Mouse (Mus musculus) embryonic facial prominence, embryonic 10.5 days (tissue): ENCODE measurements around the gene Rbpj. TPM values are rescaled to one million over a fixed set of nuclear protein-coding genes. Genes with fewer than 3 reads are reported as not detected.

ENCODE experiments used
- DNase-seq: peaks from one replicate; pipeline ENCODE4 v3.0.0-alpha.2; 2017; ENCODE audit warnings: low spot score
- H3K27ac ChIP-seq: fragments of 300-500 bp; sonication (generic); replicated peaks from 2 replicates; pipeline ENCODE4 v1.5.1; 2016; ENCODE audit warnings: mild to moderate bottlenecking
- H3K27me3 ChIP-seq: fragments of 300-500 bp; sonication (generic); replicated peaks from 2 replicates; pipeline ENCODE4 v1.6.1; 2016; ENCODE audit warnings: low read depth, mild to moderate bottlenecking; ENCODE audit not compliant: poor library complexity, severe bottlenecking
- H3K36me3 ChIP-seq: fragments of 300-500 bp; sonication (generic); replicated peaks from 2 replicates; pipeline ENCODE4 v1.6.1; 2016; ENCODE audit warnings: mild to moderate bottlenecking, moderate library complexity
- H3K4me1 ChIP-seq: fragments of 300-500 bp; sonication (generic); 2 replicates; pipeline ENCODE4 v1.6.1; 2016
- H3K4me3 ChIP-seq: fragments of 300-500 bp; sonication (generic); 2 replicates; pipeline ENCODE4 v1.5.1; 2016; ENCODE audit warnings: mild to moderate bottlenecking, moderate library complexity
- H3K9me3 ChIP-seq: fragments of 300-500 bp; sonication (generic); 2 replicates; pipeline ENCODE4 v1.6.1; 2016; ENCODE audit warnings: mild to moderate bottlenecking
- WGBS: fragments of 180-500 bp; shearing (Covaris S2); methylation state at CpG from one replicate; pipeline ENCODE4 v1.1.7; 2016; 5-methylcytosine and 5-hydroxymethylcytosine counted together
- polyA plus RNA-seq: library from polyadenylated mRNA; unstranded; fragments of >200 nt; fragmentation: Nextera tagmentation; extraction: Ambion mirVana; gene quantifications from 2 replicates; pipeline ENCODE4 v1.2.1, GENCODE M21; 2016

The Rbpj gene
- polyA plus RNA-seq, 1 experiment from 2014 or later, result 44.9 TPM

DNA sequence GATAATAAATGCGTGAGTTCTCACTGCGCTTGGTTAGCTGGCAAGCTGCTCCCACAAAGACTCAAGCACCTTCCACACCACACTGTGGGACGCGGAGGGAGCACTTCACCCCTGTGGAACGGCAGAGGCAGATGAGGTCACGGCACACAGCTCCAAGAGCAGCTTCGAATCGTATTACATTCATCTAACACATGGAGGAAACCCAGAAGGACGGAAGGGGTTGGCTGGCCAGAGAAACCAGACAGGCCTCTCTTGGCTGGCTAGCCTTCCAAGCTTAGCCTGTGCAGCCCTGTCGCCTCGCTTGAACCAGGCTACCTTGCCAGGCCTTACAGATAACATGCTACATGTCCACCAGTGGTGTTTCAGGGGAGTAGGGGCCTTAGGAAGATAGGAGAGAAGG is 6.5 kb downstream of the Rbpj start:
- Histone ChIP-seq H3K36me3 (no peaks in the 10 kb centered on the region), H3K4me1 (peaks cover 45% of the 10 kb centered on the region), H3K27me3 (peaks cover 27% of the 10 kb centered on the region), H3K4me3 (no peak overlapping the region), H3K27ac (no peak overlapping the region), H3K9me3 (no peaks in the 10 kb centered on the region)
- 71% methylated on average over 11 of the region's 11 CpGs for WGBS
- no peak for DNase-seq

DNA sequence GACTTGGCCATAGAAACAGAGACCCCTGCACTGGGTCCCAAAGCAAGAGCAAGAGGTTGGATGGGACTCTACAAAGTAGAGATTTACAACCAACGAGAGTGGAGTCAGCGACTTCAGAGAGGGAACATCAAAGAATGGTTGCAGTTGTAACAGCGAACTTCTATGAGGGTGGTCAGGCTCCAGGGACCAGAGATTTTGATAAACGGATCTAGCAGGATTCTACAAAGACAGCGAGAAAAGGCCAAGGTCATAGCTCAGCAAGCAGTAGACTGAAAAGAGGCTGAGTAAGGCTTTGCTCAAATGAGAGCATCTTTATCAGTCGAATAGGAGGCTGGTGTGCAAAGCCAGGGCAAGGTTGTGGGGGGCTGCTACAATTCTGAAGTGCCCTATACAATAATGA is 13.2 kb downstream of the Rbpj start:
- 88% methylated on average over 6 of the region's 6 CpGs for WGBS
- Histone ChIP-seq H3K36me3 (no peaks in the 10 kb centered on the region), H3K27ac (no peak overlapping the region), H3K27me3 (no peaks in the 10 kb centered on the region), H3K9me3 (no peaks in the 10 kb centered on the region), H3K4me1 (peaks cover 6% of the 10 kb centered on the region), H3K4me3 (no peak overlapping the region)
- DNase-seq, result no peak

DNA sequence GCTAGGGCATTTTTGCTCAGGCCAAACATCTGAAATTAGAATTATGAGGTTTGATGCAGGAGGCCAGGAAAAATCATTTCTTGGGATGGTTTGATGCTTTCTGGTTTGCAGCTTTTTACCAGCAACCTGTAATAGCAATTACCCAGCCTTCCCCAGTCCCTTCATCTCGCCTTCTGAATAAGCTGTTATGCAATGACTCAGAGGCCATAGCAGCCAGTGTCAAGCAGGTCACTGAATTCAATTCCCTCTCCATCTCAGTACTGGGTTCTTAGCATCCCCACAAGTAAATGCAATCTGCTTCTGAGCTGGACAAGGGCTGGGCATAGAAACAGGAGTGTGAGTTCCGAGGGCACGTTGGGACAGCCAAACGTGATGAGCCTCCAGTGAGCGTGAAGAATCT is 13.9 kb downstream of the Rbpj start:
- H3K4me3 ChIP-seq, result no peak overlapping the region
- no peaks in the 10 kb centered on the region for H3K36me3 ChIP-seq
- H3K4me1 ChIP-seq, result no peaks in the 10 kb centered on the region
- DNase-seq, result no peak
- 68% methylated on average over 5 of the region's 5 CpGs for WGBS
- no peak overlapping the region for H3K27ac ChIP-seq
- H3K9me3 ChIP-seq, result no peaks in the 10 kb centered on the region
- no peaks in the 10 kb centered on the region for H3K27me3 ChIP-seq

DNA sequence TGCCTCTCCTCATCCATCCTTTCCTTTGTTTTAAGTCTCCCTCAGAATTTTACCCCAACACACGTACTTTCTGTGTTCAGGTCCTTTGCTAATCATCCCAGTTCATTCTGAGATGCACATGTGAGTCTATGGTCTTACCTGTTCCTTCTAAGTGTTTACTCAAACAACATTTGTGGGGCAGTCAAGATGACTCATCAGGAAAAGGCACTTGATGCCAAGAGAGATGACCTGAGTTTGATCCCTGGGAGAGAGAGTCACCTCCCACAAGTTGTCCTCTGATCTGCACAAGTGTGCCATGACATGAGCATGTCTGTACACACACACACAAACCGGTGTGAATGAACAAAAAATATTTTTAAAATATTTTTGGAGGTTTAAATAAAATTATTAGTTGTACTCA is 15.1 kb downstream of the Rbpj start:
- no peak for DNase-seq
- Histone ChIP-seq H3K9me3 (no peaks in the 10 kb centered on the region), H3K36me3 (no peaks in the 10 kb centered on the region), H3K4me3 (no peak overlapping the region), H3K27ac (no peak overlapping the region), H3K4me1 (no peaks in the 10 kb centered on the region), H3K27me3 (no peaks in the 10 kb centered on the region)
- 82% methylated on average over 2 of the region's 2 CpGs for WGBS

DNA sequence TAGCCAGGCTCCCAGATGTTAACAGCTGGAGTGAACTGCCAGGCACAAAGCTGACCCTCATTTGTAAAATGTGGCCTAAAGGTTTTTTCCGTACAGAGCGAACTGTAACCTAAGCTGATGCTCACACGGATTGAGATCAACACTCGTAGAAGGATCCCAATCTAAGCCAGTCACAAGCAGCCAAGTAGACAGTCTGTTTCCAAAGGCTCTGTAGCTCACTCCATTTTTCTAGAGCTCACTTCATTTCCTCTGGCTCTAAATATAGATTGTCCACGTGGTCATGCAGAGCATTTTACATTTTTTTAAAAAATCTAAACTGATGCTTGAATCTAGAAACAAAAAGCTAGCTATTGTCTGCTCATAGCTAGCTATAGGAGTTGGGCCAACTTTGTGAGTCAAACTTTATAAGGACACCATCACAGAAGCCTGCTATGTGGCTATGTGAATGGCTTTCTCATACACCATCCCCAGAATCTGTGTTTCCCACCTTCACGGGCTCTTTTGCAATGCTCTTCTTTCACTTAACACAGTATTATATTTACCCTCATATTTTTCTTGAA is 19.2 kb downstream of the Rbpj start:
- no peak for DNase-seq
- H3K27me3 ChIP-seq, result no peaks in the 10 kb centered on the region
- no peak overlapping the region for H3K4me3 ChIP-seq
- no peaks in the 10 kb centered on the region for H3K4me1 ChIP-seq
- 84% methylated on average over 6 of the region's 6 CpGs for WGBS
- no peak overlapping the region for H3K27ac ChIP-seq
- no peaks in the 10 kb centered on the region for H3K9me3 ChIP-seq
- H3K36me3 ChIP-seq, result no peaks in the 10 kb centered on the region

GRCm38 (mm10) chr5:53485934-53486475 is 20.1 kb downstream of the Rbpj start:
- no peak for DNase-seq
- Histone ChIP-seq H3K4me3 (no peak overlapping the region), H3K36me3 (no peaks in the 10 kb centered on the region), H3K4me1 (peaks cover 6% of the 10 kb centered on the region), H3K27me3 (no peaks in the 10 kb centered on the region), H3K27ac (no peak overlapping the region), H3K9me3 (no peaks in the 10 kb centered on the region)
- 84% methylated on average over 9 of the region's 9 CpGs for WGBS

- H3K27ac ChIP-seq, result no peak overlapping the region
- 55% methylated on average over 11 of the region's 11 CpGs for WGBS
Observed at GRCm38 (mm10) chr5:53486966-53487592, 21.1 kb downstream of the Rbpj start.

GRCm38 (mm10) chr5:53490697-53491099 is 24.7 kb downstream of the Rbpj start:
- DNase-seq, result no peak
- WGBS, result 44% methylated on average over 5 of the region's 5 CpGs
- peak overlapping the region; percentile 8; the same call in 1 of the 2 replicates for H3K27ac ChIP-seq

More at GRCm38 (mm10) chr5:53486966-53487592, 21.1 kb downstream of the Rbpj start:
- Histone ChIP-seq H3K4me1 (peaks cover 7% of the 10 kb centered on the region), H3K4me3 (no peak overlapping the region), H3K36me3 (no peaks in the 10 kb centered on the region), H3K9me3 (no peaks in the 10 kb centered on the region), H3K27me3 (no peaks in the 10 kb centered on the region)
- no peak for DNase-seq

DNA sequence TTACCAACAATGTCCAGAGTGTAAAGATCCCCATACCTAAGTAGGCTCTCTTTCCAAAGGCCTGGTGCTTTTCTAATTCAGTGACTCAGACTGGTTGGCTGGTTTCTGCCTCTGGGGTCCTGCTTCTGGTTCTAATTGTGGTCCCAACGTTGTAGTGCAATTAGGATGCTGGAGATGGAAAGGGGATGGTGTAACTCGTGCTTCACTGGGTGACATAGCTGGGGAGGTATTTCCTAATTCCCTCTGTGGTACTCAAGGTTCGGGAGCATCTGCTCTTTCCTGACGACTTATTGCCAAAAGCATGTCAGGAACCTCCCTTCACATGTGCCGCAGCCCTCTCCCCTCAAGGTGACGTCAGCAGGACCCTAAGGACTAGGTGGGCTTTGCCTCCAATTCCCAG is 27.8 kb downstream of the Rbpj start:
- H3K27ac ChIP-seq, result no peak overlapping the region
- WGBS, result 71% methylated on average over 6 of the region's 6 CpGs
- H3K4me3 ChIP-seq, result no peak overlapping the region
- no peaks in the 10 kb centered on the region for H3K36me3 ChIP-seq
- no peak for DNase-seq
- no peaks in the 10 kb centered on the region for H3K27me3 ChIP-seq
- H3K4me1 ChIP-seq, result peaks cover 7% of the 10 kb centered on the region
- H3K9me3 ChIP-seq, result no peaks in the 10 kb centered on the region

More at GRCm38 (mm10) chr5:53490697-53491099, 24.7 kb downstream of the Rbpj start:
- Histone ChIP-seq H3K9me3 (no peaks in the 10 kb centered on the region), H3K36me3 (no peaks in the 10 kb centered on the region), H3K4me3 (no peak overlapping the region), H3K4me1 (peaks cover 7% of the 10 kb centered on the region), H3K27me3 (no peaks in the 10 kb centered on the region)

- DNase-seq, result no peak
- Histone ChIP-seq H3K9me3 (no peaks in the 10 kb centered on the region), H3K36me3 (no peaks in the 10 kb centered on the region), H3K4me1 (peaks cover 7% of the 10 kb centered on the region), H3K4me3 (no peak overlapping the region), H3K27me3 (no peaks in the 10 kb centered on the region), H3K27ac (no peak overlapping the region)
- WGBS, result 89% methylated on average over 17 of the region's 17 CpGs
Observed at GRCm38 (mm10) chr5:53494536-53495159, 28.7 kb downstream of the Rbpj start.

DNA sequence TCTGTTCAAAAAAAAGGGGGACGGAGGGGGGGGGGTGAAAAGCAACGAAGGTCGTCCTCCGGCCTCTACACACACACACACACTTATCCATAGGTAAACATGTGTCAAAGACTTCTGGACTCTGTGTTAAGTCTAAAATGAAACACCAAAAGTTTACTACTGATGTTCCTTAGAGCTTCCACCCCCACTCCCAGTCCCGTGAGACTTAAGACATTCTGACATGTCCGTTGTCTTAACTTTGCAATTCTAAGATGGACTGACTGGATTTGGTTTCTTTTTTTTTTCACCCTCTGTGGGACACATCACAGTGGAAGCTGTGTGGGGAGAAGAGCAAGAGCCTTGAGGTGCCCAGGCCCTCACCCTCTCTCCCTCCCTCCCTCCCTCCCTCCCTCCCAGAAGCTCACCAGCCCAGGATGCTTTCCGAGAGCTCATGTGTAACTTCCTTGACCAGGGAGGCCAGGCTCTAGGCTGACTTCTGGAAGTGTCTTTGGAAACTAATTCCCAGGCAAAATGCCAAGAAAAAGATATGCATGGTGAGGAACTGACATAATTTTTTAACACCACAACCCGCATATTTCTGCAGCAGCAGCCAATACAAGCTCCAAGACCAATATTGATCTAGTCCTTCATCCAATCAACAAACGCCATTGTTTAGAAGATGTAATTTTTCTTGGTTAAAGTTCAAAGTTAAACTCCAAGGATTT is 31.0 kb downstream of the Rbpj start:
- 0 out of 2 replicates have a peak, but pooled peaks cover 5% of the 10 kb centered on the region for H3K4me1 ChIP-seq
- H3K36me3 ChIP-seq, result no peaks in the 10 kb centered on the region
- H3K9me3 ChIP-seq, result no peaks in the 10 kb centered on the region
- WGBS, result 82% methylated on average over 9 of the region's 9 CpGs
- no peaks in the 10 kb centered on the region for H3K27me3 ChIP-seq
- no peak overlapping the region for H3K27ac ChIP-seq
- no peak overlapping the region for H3K4me3 ChIP-seq
- DNase-seq, result no peak

- no peak overlapping the region for H3K4me3 ChIP-seq
- 81% methylated on average over 3 of the region's 3 CpGs for WGBS
- DNase-seq, result no peak
- 0 out of 2 replicates have a peak, but pooled peaks cover 7% of the 10 kb centered on the region for H3K4me1 ChIP-seq
- H3K9me3 ChIP-seq, result no peaks in the 10 kb centered on the region
- no peaks in the 10 kb centered on the region for H3K36me3 ChIP-seq
- no peak overlapping the region for H3K27ac ChIP-seq
- H3K27me3 ChIP-seq, result no peaks in the 10 kb centered on the region
Observed at GRCm38 (mm10) chr5:53499571-53499970, 33.6 kb downstream of the Rbpj start.
